Mouse (Mus musculus) testis, adult 2 months (tissue): ENCODE measurements at regions not wholly inside any gene's neighbourhood (a gene's known extent, or its start where the extent isn't known, plus 50 kb on each side); places are given as distances from the start of the nearest gene placed in this dataset.

ENCODE experiments used
- CTCF ChIP-seq: fragments of 200-500 bp; IDR thresholded peaks from 2 replicates; pipeline ENCODE4 v1.5.1; 2012; ENCODE audit warnings: low read depth, mild to moderate bottlenecking, inconsistent platforms, low read length, moderate library complexity; ENCODE audit not compliant: control insufficient read depth, insufficient read depth, insufficient replicate concordance
- POLR2A ChIP-seq: fragments of 200-500 bp; IDR thresholded peaks from 2 replicates; pipeline ENCODE4 v1.6.1; 2012; ENCODE audit warnings: low read depth, mild to moderate bottlenecking, inconsistent platforms, low read length, moderate library complexity; ENCODE audit not compliant: control insufficient read depth

- TF ChIP-seq POLR2A (no peak), CTCF (no peak)
Measured at GRCm38 (mm10) chr5:112631766-112632165, 54.8 kb upstream of the Sez6l start.
